Mouse (Mus musculus) lung, adult 2 months (tissue): ENCODE results near the gene Hivep2. TPM values are rescaled to one million over a fixed set of nuclear protein-coding genes. Genes with fewer than 3 reads are reported as not detected.
A peak's percentile ranks its signal among the peaks of the same experiment; 100 is the strongest.

Experiments used
- DNase-seq: peaks from one replicate; pipeline ENCODE4 v3.0.0; 2022
- H3K4me1 ChIP-seq: fragments of 200-500 bp; 2 replicates; pipeline ENCODE4 v1.6.1; 2011; ENCODE audit warnings: low read length; ENCODE audit not compliant: control insufficient read depth, insufficient read depth
- H3K4me3 ChIP-seq: fragments of 200-500 bp; replicated peaks from 2 replicates; pipeline ENCODE3; 2011; ENCODE audit warnings: low read depth, mild to moderate bottlenecking, control low read depth, low read length; ENCODE audit errors: extremely low read depth
- CTCF ChIP-seq: fragments of 200-500 bp; IDR thresholded peaks from 2 replicates; pipeline ENCODE4 v1.5.1; 2011; ENCODE audit warnings: mild to moderate bottlenecking, low read length, control low read depth; ENCODE audit not compliant: insufficient read depth
- POLR2A ChIP-seq: fragments of 200-500 bp; IDR thresholded peaks from 2 replicates; pipeline ENCODE4 v1.6.1; 2011; ENCODE audit warnings: low read depth, mild to moderate bottlenecking, control low read depth, low read length, borderline replicate concordance; ENCODE audit errors: extremely low read depth
- WGBS: fragments of 180-500 bp; shearing (Covaris S2); methylation state at CpG from one replicate; pipeline ENCODE4 v1.1.7; 2018; 5-methylcytosine and 5-hydroxymethylcytosine counted together
- polyA plus RNA-seq: library from polyadenylated mRNA; depleted of rRNA; stranded (reverse); fragments of >200 nt; gene quantifications from 2 replicates; pipeline ENCODE4 v1.2.3, GENCODE M21; 2012

The Hivep2 gene
- polyA plus RNA-seq, 1 experiment: 11.0 TPM

GRCm38 (mm10) chr10:14063226-14063625 is 97.4 kb downstream of the Hivep2 start:
- peaks cover 8% of the 10 kb centered on the region for H3K4me1 ChIP-seq
- DNase-seq: no peak
- no peak overlapping the region for H3K4me3 ChIP-seq
- 91% methylated on average over 4 of the region's 4 CpGs for WGBS
- TF ChIP-seq POLR2A (no peak), CTCF (no peak)

DNA sequence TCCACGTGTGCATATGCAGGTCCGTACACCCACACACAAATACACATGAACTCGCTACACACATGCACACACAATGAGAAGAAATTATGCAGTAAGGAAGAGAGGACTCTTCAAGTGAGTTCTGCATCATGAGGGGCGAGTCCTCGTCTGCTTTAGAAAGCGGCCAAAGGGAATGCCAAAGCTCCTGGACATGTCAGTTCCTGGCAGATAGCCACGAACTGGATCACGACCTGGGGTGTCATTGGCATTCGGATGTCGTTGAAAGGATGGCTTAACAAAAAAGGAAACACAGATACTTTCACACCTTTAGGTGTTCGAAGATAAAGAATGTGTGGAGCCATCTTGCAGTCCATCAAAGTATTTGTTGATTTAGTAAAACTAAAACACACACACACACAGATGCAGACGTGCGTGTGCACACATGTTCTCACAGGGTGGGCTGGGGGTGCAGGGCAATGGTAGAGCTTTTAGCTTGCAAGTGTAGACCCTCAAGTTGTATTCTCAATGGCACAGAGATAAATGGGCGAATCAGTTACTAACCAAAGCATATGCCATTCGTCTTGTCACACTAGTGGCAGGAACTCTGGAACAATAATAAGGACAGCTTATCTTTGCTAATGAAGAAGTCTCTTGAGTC is 99.0 kb downstream of the Hivep2 start:
- peaks cover 8% of the 10 kb centered on the region for H3K4me1 ChIP-seq
- TF ChIP-seq POLR2A: no peak
- TF ChIP-seq CTCF: no peak
- H3K4me3 ChIP-seq: no peak overlapping the region
- WGBS: 58% methylated on average over 15 of the region's 15 CpGs
- DNase-seq: no peak

- no peak for TF ChIP-seq POLR2A
- no peak for TF ChIP-seq CTCF
- WGBS: 70% methylated on average over 4 of the region's 4 CpGs
- H3K4me1 ChIP-seq: peaks cover 10% of the 10 kb centered on the region
- no peak for DNase-seq
- no peak overlapping the region for H3K4me3 ChIP-seq
These were observed 101.9 kb downstream of the Hivep2 start for GRCm38 (mm10) chr10:14067802-14068201.

GRCm38 (mm10) chr10:14070498-14071079 is 104.7 kb downstream of the Hivep2 start:
- 69% methylated on average over 5 of the region's 5 CpGs for WGBS
- Histone ChIP-seq H3K4me3 (no peak overlapping the region), H3K4me1 (peaks cover 3% of the 10 kb centered on the region)
- DNase-seq: no peak
- no peak for TF ChIP-seq CTCF

DNA sequence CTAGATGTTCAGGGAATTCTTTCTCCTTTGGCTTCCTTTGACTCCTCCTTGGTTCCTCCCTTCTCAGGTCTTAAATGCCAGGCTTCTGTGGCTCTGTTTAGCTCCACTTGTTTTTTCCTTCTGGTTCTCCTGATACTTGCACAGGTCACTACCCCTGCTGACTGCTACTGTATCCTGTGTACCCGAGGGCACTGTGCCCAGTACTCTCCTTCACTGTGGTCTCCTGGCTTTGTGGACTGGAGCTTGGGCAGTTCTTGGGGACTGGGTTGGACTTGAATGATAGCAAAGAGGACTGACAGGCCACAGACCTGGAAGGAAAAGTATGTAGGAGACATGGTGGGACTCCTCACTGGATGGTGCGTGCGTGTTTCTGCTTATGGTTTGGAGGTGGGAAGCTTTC is 106.6 kb downstream of the Hivep2 start:
- H3K4me1 ChIP-seq: peaks cover 5% of the 10 kb centered on the region
- TF ChIP-seq POLR2A (no peak), CTCF (no peak)
- 79% methylated on average over 3 of the region's 3 CpGs for WGBS

GRCm38 (mm10) chr10:14075767-14076166 is 109.9 kb downstream of the Hivep2 start:
- no peak for DNase-seq
- 60% methylated on average over 5 of the region's 5 CpGs for WGBS
- TF ChIP-seq CTCF (no peak), POLR2A (no peak)
- Histone ChIP-seq H3K4me3 (no peak overlapping the region), H3K4me1 (peaks cover 5% of the 10 kb centered on the region)

More for the DNA sequence above, 106.6 kb downstream of the Hivep2 start:
- H3K4me3 ChIP-seq: no peak overlapping the region
- DNase-seq: no peak

- 84% methylated on average over 9 of the region's 9 CpGs for WGBS
- H3K4me3 ChIP-seq: no peak overlapping the region
- no peak for TF ChIP-seq POLR2A
- TF ChIP-seq CTCF: no peak
- peaks cover 5% of the 10 kb centered on the region for H3K4me1 ChIP-seq
- DNase-seq: no peak
These were observed 111.0 kb downstream of the Hivep2 start for GRCm38 (mm10) chr10:14076880-14077279.

GRCm38 (mm10) chr10:14080830-14081229 is 115.0 kb downstream of the Hivep2 start:
- TF ChIP-seq POLR2A (no peak), CTCF (no peak)
- WGBS: 66% methylated on average over 6 of the region's 6 CpGs
- no peak for DNase-seq
- peaks cover 10% of the 10 kb centered on the region for H3K4me1 ChIP-seq
- no peak overlapping the region for H3K4me3 ChIP-seq

DNA sequence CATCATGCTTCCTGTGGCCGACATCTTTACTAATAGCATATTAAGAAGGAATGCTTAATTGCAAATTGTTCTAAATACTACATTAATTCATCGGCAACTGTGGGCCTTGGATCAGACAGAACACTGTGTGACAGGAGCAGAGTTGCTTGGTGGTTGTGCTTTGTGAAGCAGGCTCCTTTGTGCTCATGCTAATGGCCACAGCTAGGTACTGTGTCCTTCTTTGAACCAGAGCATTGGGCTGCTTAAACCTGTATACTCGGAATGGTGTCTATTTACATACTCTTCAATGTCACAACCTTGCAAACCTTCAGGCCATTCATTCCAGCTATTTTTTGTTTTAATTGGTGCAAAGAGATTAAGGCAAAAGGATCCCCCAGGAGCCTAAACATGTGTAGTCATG is 115.9 kb downstream of the Hivep2 start:
- Histone ChIP-seq H3K4me1 (peaks cover 11% of the 10 kb centered on the region), H3K4me3 (no peak overlapping the region)
- TF ChIP-seq POLR2A: no peak
- 80% methylated on average over 3 of the region's 3 CpGs for WGBS
- DNase-seq: no peak

DNA sequence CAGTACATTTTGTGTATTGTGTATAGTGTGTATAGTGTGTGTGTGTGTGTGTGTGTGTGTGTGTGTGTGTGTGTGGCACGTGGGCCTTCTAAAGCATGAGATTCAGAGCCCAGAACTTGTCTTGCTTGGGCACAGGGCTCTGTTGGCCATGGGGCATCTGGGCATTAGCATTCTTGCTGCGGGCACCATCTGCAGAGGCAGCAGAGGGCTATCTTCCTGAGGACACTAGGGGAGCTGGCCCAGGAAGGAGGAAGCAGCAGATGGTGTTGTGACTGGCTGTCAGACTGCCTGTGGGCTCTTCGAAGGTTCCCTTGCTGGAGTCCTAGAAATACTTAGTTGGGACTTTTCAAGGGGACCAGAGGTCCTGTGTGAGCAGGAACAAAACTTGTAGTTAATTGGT is 116.4 kb downstream of the Hivep2 start:
- WGBS: 83% methylated on average over 3 of the region's 3 CpGs
- DNase-seq: no peak
- TF ChIP-seq POLR2A (no peak), CTCF (no peak)
- peaks cover 11% of the 10 kb centered on the region for H3K4me1 ChIP-seq
- no peak overlapping the region for H3K4me3 ChIP-seq

DNA sequence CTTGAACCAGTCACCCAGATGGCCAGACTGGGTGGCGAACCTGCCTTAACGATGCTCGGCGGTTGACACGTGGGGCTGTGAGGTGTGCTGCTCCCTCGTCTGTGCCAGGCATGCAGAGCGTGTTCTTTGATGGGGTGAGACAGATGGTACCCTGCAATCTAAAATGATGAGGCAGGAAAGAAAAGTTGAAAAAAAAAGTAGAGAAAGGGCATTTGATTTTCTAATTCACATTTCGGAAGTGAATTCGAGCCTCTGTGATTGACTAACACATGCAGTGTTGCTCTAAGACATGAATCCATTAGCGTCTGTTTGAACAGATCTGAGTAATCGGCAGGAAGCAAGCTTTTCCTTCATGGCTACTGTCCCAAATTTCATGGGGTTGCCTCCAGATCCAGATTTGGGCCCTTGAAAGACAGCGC is 119.4 kb downstream of the Hivep2 start:
- DNase-seq: peak; percentile 25

More for the DNA sequence above, 119.4 kb downstream of the Hivep2 start:
- WGBS: 26% methylated on average over 12 of the region's 12 CpGs
- Histone ChIP-seq H3K4me1 (peaks cover 11% of the 10 kb centered on the region), H3K4me3 (no peak overlapping the region)
- TF ChIP-seq CTCF (no peak), POLR2A (no peak)
